Mouse (Mus musculus): ENCODE results near the gene Fsd1.

GRCm38 (mm10) chr17:55959946-55960740 lies 26.2 kb upstream of the Fsd1 start:
- no peak for TF ChIP-seq POLR2A (IDR thresholded peaks at IDR 0.05; ENCODE audit: borderline replicate concordance, extremely low read depth, insufficient read depth, insufficient read length, poor library complexity, severe bottlenecking)
- TF ChIP-seq CTCF (IDR thresholded peaks at IDR 0.05; ENCODE audit: borderline replicate concordance, extremely low read depth, insufficient read depth, insufficient read length) = no peak

All from brain, embryonic 14.5 days (tissue).